Mouse (Mus musculus) heart, adult 18-20 months (tissue): Measurements from ENCODE around the gene Msi2. TPM values are rescaled to one million over a fixed set of nuclear protein-coding genes. Genes with fewer than 3 reads are reported as not detected.
A peak's percentile ranks its signal among the peaks of the same experiment; 100 is the strongest.

ENCODE experiments used
- DNase-seq, 2 experiments: peaks; one replicate each; pipeline ENCODE4 v3.0.0; 2021 to 2022; ENCODE audit warnings: mixed read lengths in 1 of 2
- total RNA-seq, 2 experiments: library from RNA; stranded (reverse); gene quantifications; 2 replicates each; pipeline ENCODE4 v1.2.3; 2021

Msi2 gene
- total RNA-seq, 2 experiments from 2014 or later, result 179 to 203 TPM

- no peak for DNase-seq
These were observed 41.7 kb downstream of the Msi2 start for GRCm38 (mm10) chr11:88676597-88676996.

GRCm38 (mm10) chr11:88675526-88676353 lies 42.6 kb downstream of the Msi2 start:
- DNase-seq, result no peak

GRCm38 (mm10) chr11:88674075-88674474 lies 44.2 kb downstream of the Msi2 start:
- peak in 1 of 2 experiments; percentile 51 for DNase-seq

GRCm38 (mm10) chr11:88670925-88671324 lies 47.4 kb downstream of the Msi2 start:
- DNase-seq, result no peak

GRCm38 (mm10) chr11:88669106-88669505 lies 49.2 kb downstream of the Msi2 start:
- DNase-seq, result no peak

GRCm38 (mm10) chr11:88668345-88668744 lies 50.0 kb downstream of the Msi2 start:
- no peak for DNase-seq

- no peak for DNase-seq
These were observed 52.5 kb downstream of the Msi2 start for GRCm38 (mm10) chr11:88665799-88666198.

GRCm38 (mm10) chr11:88661444-88662180 lies 56.7 kb downstream of the Msi2 start:
- peak; percentile 18 to 44 for DNase-seq

GRCm38 (mm10) chr11:88660404-88660803 lies 57.9 kb downstream of the Msi2 start:
- DNase-seq, result no peak

GRCm38 (mm10) chr11:88658926-88659325 lies 59.4 kb downstream of the Msi2 start:
- DNase-seq, result no peak

- DNase-seq, result peak in 1 of 2 experiments; percentile 26
These were observed 62.5 kb downstream of the Msi2 start for GRCm38 (mm10) chr11:88655786-88656185.

GRCm38 (mm10) chr11:88655214-88655566 lies 63.1 kb downstream of the Msi2 start:
- no peak for DNase-seq

- DNase-seq, result peak; percentile 72 to 77
These were observed 63.7 kb downstream of the Msi2 start for GRCm38 (mm10) chr11:88654391-88655213.

GRCm38 (mm10) chr11:88650275-88650674 lies 68.0 kb downstream of the Msi2 start:
- peak; percentile 37 to 50 for DNase-seq

GRCm38 (mm10) chr11:88649009-88649408 lies 69.3 kb downstream of the Msi2 start:
- no peak for DNase-seq

- no peak for DNase-seq
These were observed 69.9 kb downstream of the Msi2 start for GRCm38 (mm10) chr11:88648407-88648806.

GRCm38 (mm10) chr11:88646493-88646892 lies 71.8 kb downstream of the Msi2 start:
- DNase-seq, result no peak

- DNase-seq, result no peak
These were observed 72.5 kb downstream of the Msi2 start for GRCm38 (mm10) chr11:88645821-88646220.

- no peak for DNase-seq
These were observed 73.6 kb downstream of the Msi2 start for GRCm38 (mm10) chr11:88644719-88645118.

- no peak for DNase-seq
These were observed 78.5 kb downstream of the Msi2 start for GRCm38 (mm10) chr11:88639862-88640261.

GRCm38 (mm10) chr11:88638936-88639542 lies 79.3 kb downstream of the Msi2 start:
- peak; percentile 55 to 69 for DNase-seq

- no peak for DNase-seq
These were observed 80.1 kb downstream of the Msi2 start for GRCm38 (mm10) chr11:88638254-88638653.
